Mouse (Mus musculus) intestine, embryonic 16.5 days (tissue): ENCODE measurements around the gene Ppp1r14a. TPM values are rescaled to one million over a fixed set of nuclear protein-coding genes. Genes with fewer than 3 reads are reported as not detected.

Source experiments
- ATAC-seq: fragments of 200-750 bp; cut with Nextera tagmentation; 2 replicates; pipeline ENCODE4 v1.8.0; 2017; ENCODE audit warnings: moderate TSS enrichment, moderate library complexity
- H3K27ac ChIP-seq: fragments of 300-500 bp; sonication (generic); 2 replicates; pipeline ENCODE4 v1.5.1; 2014; ENCODE audit warnings: mild to moderate bottlenecking, low read length
- H3K27me3 ChIP-seq: fragments of 300-500 bp; sonication (generic); replicated peaks from 2 replicates; pipeline ENCODE4 v1.6.1; 2014; ENCODE audit warnings: low read length, control low read depth, mixed read lengths; ENCODE audit not compliant: control insufficient read depth, insufficient read depth
- H3K36me3 ChIP-seq: fragments of 300-500 bp; sonication (generic); 2 replicates; pipeline ENCODE4 v1.6.1; 2014; ENCODE audit warnings: low read length, control low read depth; ENCODE audit not compliant: control insufficient read depth, insufficient read depth
- H3K4me1 ChIP-seq: fragments of 300-500 bp; sonication (generic); 2 replicates; pipeline ENCODE4 v1.6.1; 2014; ENCODE audit warnings: low read length, control low read depth, mixed read lengths; ENCODE audit not compliant: control insufficient read depth, insufficient read depth
- H3K4me2 ChIP-seq: fragments of 300-500 bp; sonication (generic); 2 replicates; pipeline ENCODE4 v1.6.1; 2014; ENCODE audit warnings: low read depth, low read length, control low read depth
- H3K4me3 ChIP-seq: fragments of 300-500 bp; sonication (generic); 2 replicates; pipeline ENCODE4 v1.5.1; 2014; ENCODE audit warnings: mild to moderate bottlenecking, low read length
- H3K9ac ChIP-seq: fragments of 300-500 bp; sonication (generic); 2 replicates; pipeline ENCODE4 v1.6.1; 2014; ENCODE audit warnings: low read depth, low read length
- H3K9me3 ChIP-seq: fragments of 300-500 bp; sonication (generic); 2 replicates; pipeline ENCODE4 v1.6.1; 2016; ENCODE audit warnings: low read length, control low read depth; ENCODE audit not compliant: control insufficient read depth
- WGBS: fragments of 180-500 bp; shearing (Covaris S2); extraction: QIAGEN DNeasy Blood & Tissue Kit; methylation state at CpG from one replicate; pipeline ENCODE4 v1.1.7; 2014; 5-methylcytosine and 5-hydroxymethylcytosine counted together
- polyA plus RNA-seq: library from polyadenylated mRNA; unstranded; fragments of >200 nt; fragmentation: Nextera tagmentation; extraction: Ambion mirVana; gene quantifications from 2 replicates; pipeline ENCODE4 v1.2.1, GENCODE M21; 2015

The Ppp1r14a gene
- polyA plus RNA-seq, 1 experiment from 2014 or later: 45.2 TPM

DNA sequence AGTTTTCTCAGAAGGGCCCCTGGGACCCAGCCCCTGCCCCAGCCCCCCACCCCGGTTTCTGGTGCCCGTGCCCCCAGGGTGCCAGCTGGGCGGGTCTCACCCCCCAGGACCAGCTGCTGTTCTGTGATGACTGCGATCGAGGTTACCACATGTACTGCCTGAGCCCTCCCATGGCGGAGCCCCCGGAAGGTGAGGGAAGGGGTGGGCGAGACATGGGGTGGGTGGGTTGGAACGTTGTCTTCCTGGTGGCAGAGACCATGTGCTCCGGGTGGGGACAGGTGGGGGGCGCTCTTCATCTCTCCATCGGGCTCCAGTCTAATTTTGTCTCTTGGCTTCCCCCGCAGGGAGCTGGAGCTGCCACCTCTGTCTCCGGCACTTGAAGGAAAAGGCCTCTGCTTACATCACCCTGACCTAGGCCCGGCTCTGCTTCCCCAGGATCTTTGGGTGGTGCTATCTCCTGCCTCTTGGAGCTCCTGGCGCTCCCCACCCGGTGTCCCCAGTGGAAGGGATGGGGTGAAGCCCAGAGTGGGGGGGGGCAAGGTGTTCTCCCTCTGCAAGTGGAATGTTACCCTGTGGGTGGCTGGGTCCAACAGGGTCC is 27.1 kb downstream of the Ppp1r14a start:
- H3K9me3 ChIP-seq: no peaks in the 10 kb centered on the region
- peak overlapping the region; percentile 3; the same call in 1 of the 2 replicates for H3K9ac ChIP-seq
- H3K27ac ChIP-seq: peak overlapping the region; percentile 77
- no peaks in the 10 kb centered on the region for H3K27me3 ChIP-seq
- no peak overlapping the region for H3K4me3 ChIP-seq
- peaks cover 46% of the 10 kb centered on the region for H3K4me1 ChIP-seq
- H3K36me3 ChIP-seq: no peaks in the 10 kb centered on the region
- ATAC-seq: no peak
- WGBS: 69% methylated on average over 17 of the region's 17 CpGs
- H3K4me2 ChIP-seq: no peak overlapping the region

- peak; percentile 34; the same call in 1 of the 2 replicates for ATAC-seq
- peak overlapping the region; percentile 10; the same call in 1 of the 2 replicates for H3K4me3 ChIP-seq
- H3K36me3 ChIP-seq: no peaks in the 10 kb centered on the region
- H3K4me2 ChIP-seq: peak overlapping the region; percentile 33
- peak overlapping the region; percentile 77 for H3K27ac ChIP-seq
- H3K9me3 ChIP-seq: no peaks in the 10 kb centered on the region
- H3K27me3 ChIP-seq: no peaks in the 10 kb centered on the region
- 9% methylated on average over 6 of the region's 10 CpGs for WGBS
- H3K9ac ChIP-seq: peak overlapping the region; percentile 51
- H3K4me1 ChIP-seq: peaks cover 47% of the 10 kb centered on the region
Observed at GRCm38 (mm10) chr7:29316976-29317375, 27.9 kb downstream of the Ppp1r14a start.

GRCm38 (mm10) chr7:29317558-29317957 is 28.4 kb downstream of the Ppp1r14a start:
- no peak overlapping the region for H3K4me3 ChIP-seq
- no peaks in the 10 kb centered on the region for H3K27me3 ChIP-seq
- WGBS: 0% methylated on average over 2 of the region's 2 CpGs
- peak overlapping the region; percentile 51; the same call in 1 of the 2 replicates for H3K9ac ChIP-seq
- H3K27ac ChIP-seq: peak overlapping the region; percentile 77
- H3K36me3 ChIP-seq: 0 out of 2 replicates have a peak, but pooled peaks cover 4% of the 10 kb centered on the region
- peaks cover 47% of the 10 kb centered on the region for H3K4me1 ChIP-seq
- no peaks in the 10 kb centered on the region for H3K9me3 ChIP-seq
- peak; percentile 44; the same call in 1 of the 2 replicates for ATAC-seq
- peak overlapping the region; percentile 33 for H3K4me2 ChIP-seq

DNA sequence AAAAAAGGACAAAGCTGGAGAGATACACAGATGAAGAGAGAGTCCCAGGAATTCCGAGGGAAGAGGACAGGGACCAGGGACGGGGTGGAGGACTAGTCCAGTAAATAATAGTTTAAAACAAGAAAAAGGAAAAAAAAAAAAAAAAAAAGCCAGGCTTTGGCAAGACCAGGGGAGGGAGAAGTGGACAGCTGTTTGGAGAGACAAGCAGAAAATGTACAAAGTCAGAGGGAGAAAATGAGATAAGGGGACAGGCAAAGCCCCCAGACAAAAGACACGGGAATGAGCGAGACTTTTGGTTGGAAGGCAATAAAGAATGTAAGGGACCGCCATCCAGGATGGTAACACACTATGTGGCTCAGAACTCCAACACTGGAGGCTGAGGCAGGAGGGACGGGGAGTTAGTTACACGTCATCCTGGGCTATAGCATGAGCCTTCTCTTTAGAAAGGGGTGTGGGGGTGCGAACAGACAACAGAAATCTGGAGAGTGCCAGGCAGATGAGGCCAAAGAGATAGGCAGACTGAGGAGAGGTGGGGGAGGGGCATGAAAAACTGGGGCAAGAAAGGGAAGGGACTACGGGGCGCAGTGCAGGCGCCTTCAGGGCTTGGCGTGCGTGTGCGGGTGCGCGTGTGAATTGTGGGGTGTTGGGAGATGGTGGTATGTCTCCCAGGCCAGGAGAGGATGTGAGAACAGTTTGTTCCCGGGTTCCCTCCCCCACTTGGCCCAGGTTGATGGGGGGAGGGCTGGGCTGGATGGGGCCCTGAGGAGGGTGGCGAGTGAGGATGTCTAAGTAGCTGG is 29.2 kb downstream of the Ppp1r14a start:
- Histone ChIP-seq H3K9ac (peak overlapping the region; percentile 51; the same call in 1 of the 2 replicates), H3K4me3 (peak overlapping the region; percentile 28), H3K4me2 (peak overlapping the region; percentile 34), H3K27ac (peak overlapping the region; percentile 77), H3K4me1 (peaks cover 47% of the 10 kb centered on the region), H3K36me3 (0 out of 2 replicates have a peak, but pooled peaks cover 6% of the 10 kb centered on the region), H3K27me3 (no peaks in the 10 kb centered on the region), H3K9me3 (no peaks in the 10 kb centered on the region)
- ATAC-seq: peak; percentile 41
- 11% methylated on average over 18 of the region's 18 CpGs for WGBS

DNA sequence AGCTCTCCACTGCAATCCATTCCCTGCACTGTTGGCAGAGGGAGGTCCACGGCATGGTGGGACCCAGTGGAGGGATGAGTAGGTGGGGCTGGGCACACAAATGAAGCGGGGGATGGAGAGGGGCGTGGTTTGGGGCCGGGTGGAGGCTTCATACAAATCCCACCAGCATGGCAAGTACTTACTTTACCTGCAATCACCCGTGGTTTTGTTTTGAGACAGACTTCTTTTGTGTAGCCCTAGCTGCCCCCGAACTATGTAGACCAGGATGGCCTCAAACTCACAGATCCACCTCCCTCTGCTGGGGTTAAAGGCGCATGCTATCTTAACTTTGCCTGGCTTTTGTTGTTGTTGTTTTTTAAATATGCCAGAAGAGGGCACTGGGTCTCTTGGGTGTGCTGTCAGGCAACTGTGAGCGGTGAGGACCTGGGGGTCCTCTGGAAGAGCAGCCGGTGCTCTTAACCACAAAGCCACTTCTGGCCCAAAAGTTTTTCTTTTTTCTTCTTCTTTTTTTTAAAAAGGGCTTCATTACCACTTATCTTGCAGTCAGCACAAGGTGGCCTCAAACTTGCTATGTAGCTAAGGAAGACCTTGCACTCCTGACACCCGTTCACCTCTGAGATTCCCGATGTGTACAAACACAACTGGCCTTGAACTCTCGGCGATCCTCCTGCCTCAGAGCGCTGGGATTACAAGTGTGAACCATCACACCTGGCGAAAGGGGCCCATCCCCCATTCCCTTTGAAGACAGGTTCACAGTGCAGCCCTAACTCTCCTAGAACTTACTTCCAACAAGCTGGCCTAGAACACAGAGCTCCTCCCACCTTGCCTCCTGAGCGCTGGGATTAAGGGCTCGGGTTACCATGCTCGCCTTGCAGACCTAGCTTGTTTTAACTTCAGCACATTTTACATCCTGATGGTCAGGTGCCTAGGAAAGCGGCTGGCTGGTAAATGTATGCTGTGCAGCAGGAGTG is 30.5 kb downstream of the Ppp1r14a start:
- 19% methylated on average over 19 of the region's 19 CpGs for WGBS
- Histone ChIP-seq H3K9ac (peak overlapping the region; percentile 49; the same call in 1 of the 2 replicates), H3K27me3 (no peaks in the 10 kb centered on the region), H3K4me2 (peak overlapping the region; percentile 34), H3K4me3 (peak overlapping the region; percentile 28), H3K4me1 (peaks cover 47% of the 10 kb centered on the region), H3K9me3 (no peaks in the 10 kb centered on the region), H3K27ac (peak overlapping the region; percentile 77), H3K36me3 (peaks cover 8% of the 10 kb centered on the region; the same call in 1 of the 2 replicates)
- peak; percentile 22; the same call in 1 of the 2 replicates for ATAC-seq

DNA sequence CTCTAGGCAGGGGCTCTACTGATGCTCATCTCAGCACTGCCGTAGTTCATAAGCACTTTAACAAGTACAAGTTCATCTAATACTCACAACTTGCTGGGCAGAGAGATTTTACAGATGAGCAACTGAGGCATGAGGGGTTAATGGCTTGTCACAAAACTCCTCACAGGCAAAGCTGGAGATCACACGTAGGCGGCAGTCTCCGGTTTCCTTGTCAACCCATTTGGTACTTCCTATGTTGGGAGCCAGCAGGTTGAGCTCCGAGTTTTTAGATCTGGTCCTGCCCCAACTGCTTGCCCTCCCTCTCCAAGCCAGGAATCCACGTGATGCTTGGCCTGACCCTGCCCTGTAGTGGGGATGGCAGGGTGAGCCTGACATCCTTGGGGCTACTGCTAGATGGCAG is 38.0 kb downstream of the Ppp1r14a start:
- Histone ChIP-seq H3K4me2 (no peak overlapping the region), H3K4me3 (no peak overlapping the region), H3K36me3 (peaks cover 24% of the 10 kb centered on the region), H3K9ac (no peak overlapping the region), H3K27ac (no peak overlapping the region), H3K9me3 (no peaks in the 10 kb centered on the region), H3K27me3 (no peaks in the 10 kb centered on the region), H3K4me1 (no peaks in the 10 kb centered on the region)
- WGBS: 77% methylated on average over 6 of the region's 6 CpGs
- ATAC-seq: no peak

DNA sequence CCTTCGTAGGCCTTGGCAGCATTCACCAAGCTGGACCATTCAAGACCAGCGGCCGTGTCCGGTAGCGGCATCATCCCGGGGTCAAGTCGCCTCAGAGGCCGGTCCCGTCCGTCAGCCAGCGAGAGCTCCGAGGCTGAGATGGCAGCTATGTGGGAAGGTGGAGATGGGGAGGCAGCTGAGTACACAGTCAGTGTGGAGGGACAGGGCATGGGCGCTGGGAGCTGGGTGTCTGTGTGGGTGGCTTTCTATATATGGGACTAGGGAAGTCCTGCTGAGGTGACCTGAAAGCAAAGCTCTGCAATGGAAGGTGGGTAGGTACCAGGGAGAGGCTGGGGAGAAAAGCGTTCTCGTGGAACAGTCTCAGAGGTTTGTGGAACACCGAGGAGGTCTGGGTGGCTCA is 39.9 kb downstream of the Ppp1r14a start:
- H3K4me3 ChIP-seq: no peak overlapping the region
- H3K27ac ChIP-seq: no peak overlapping the region
- H3K4me1 ChIP-seq: no peaks in the 10 kb centered on the region; the same call in 1 of the 2 replicates
- 92% methylated on average over 16 of the region's 16 CpGs for WGBS
- peaks cover 21% of the 10 kb centered on the region for H3K36me3 ChIP-seq
- H3K9me3 ChIP-seq: no peaks in the 10 kb centered on the region
- no peaks in the 10 kb centered on the region for H3K27me3 ChIP-seq
- H3K9ac ChIP-seq: no peak overlapping the region
- no peak overlapping the region for H3K4me2 ChIP-seq
- ATAC-seq: no peak

DNA sequence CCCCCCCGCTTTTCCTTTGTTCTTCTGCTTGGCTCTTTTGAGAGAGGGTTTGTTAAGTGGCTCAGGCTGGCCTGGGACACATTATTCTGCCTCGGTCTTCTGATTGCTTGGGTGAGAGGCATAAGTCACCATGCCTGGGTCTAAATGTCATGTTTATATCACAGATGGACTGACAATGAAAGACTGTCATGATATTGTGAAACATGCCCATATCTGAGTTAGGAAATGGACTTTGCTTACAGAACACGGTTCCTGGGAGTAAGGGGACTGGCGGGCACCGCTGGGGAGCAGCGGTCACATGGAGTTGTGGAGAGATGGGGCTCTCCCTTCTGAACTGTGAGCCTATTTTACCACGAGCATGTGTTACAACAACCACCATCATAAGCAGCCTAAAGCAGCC is 45.0 kb downstream of the Ppp1r14a start:
- ATAC-seq: peak; percentile 70
- WGBS: 60% methylated on average over 7 of the region's 7 CpGs

More for the DNA sequence above, 45.0 kb downstream of the Ppp1r14a start:
- peaks cover 12% of the 10 kb centered on the region; the same call in 1 of the 2 replicates for H3K4me1 ChIP-seq
- H3K4me3 ChIP-seq: no peak overlapping the region
- no peaks in the 10 kb centered on the region for H3K27me3 ChIP-seq
- H3K36me3 ChIP-seq: peaks cover 15% of the 10 kb centered on the region
- no peak overlapping the region for H3K4me2 ChIP-seq
- H3K9me3 ChIP-seq: no peaks in the 10 kb centered on the region
- H3K9ac ChIP-seq: no peak overlapping the region
- no peak overlapping the region for H3K27ac ChIP-seq
